Mouse (Mus musculus): ENCODE results near the gene Gm17617. TPM values are rescaled to one million over a fixed set of nuclear protein-coding genes. Genes with fewer than 3 reads are reported as not detected.

Gene Gm17617
- total RNA-seq, 2 experiments from 2014 or later = not detected

Other genes starting within 250 kb of the Gm17617 start
- 1.9 and 10.8 TPM in 2 replicates for gene Unc5a, start 184.1 kb downstream of the Gm17617 start, total RNA-seq (2015; ENCODE audit: low replicate concordance)
- 0.77 and 3.8 TPM in 2 replicates for gene Unc5a, start 184.1 kb downstream of the Gm17617 start, total RNA-seq (2017; ENCODE audit: low replicate concordance)
- gene Hk3, start 112.2 kb downstream of the Gm17617 start, total RNA-seq (2015; ENCODE audit: low replicate concordance) = 19.6 and 22.4 TPM in 2 replicates
- 34.2 and 38.5 TPM in 2 replicates for gene Hk3, start 112.2 kb downstream of the Gm17617 start, total RNA-seq (2017; ENCODE audit: low replicate concordance)
- gene Uimc1, start 33.2 kb downstream of the Gm17617 start, total RNA-seq (2015; ENCODE audit: low replicate concordance) = 16.5 and 36.5 TPM in 2 replicates
- gene Uimc1, start 33.2 kb downstream of the Gm17617 start, total RNA-seq (2017; ENCODE audit: low replicate concordance) = 25.1 and 30.4 TPM in 2 replicates
- gene Zfp346, start 28.2 kb downstream of the Gm17617 start, total RNA-seq (2015; ENCODE audit: low replicate concordance) = 14.8 and 24.8 TPM in 2 replicates
- 17.3 and 25.2 TPM in 2 replicates for gene Zfp346, start 28.2 kb downstream of the Gm17617 start, total RNA-seq (2017; ENCODE audit: low replicate concordance)
- gene Fgfr4, start 19.1 kb upstream of the Gm17617 start, total RNA-seq (2015; ENCODE audit: low replicate concordance) = not detected in 2 replicates
- gene Fgfr4, start 19.1 kb upstream of the Gm17617 start, total RNA-seq (2017; ENCODE audit: low replicate concordance) = not detected in 2 replicates
- 23.0 and 33.8 TPM in 2 replicates for gene Nsd1, start 76.2 kb upstream of the Gm17617 start, total RNA-seq (2015; ENCODE audit: low replicate concordance)
- 21.0 and 29.0 TPM in 2 replicates for gene Nsd1, start 76.2 kb upstream of the Gm17617 start, total RNA-seq (2017; ENCODE audit: low replicate concordance)
- gene Prelid1, start 187.0 kb upstream of the Gm17617 start, total RNA-seq (2015; ENCODE audit: low replicate concordance) = 130 and 134 TPM in 2 replicates
- gene Prelid1, start 187.0 kb upstream of the Gm17617 start, total RNA-seq (2017; ENCODE audit: low replicate concordance) = 36.8 and 38.1 TPM in 2 replicates
- 44.1 and 62.1 TPM in 2 replicates for gene Rab24, start 188.4 kb upstream of the Gm17617 start, total RNA-seq (2015; ENCODE audit: low replicate concordance)
- 12.9 and 19.2 TPM in 2 replicates for gene Rab24, start 188.4 kb upstream of the Gm17617 start, total RNA-seq (2017; ENCODE audit: low replicate concordance)
- 14.2 and 15.0 TPM in 2 replicates for gene Mxd3, start 196.3 kb upstream of the Gm17617 start, total RNA-seq (2015; ENCODE audit: low replicate concordance)
- 20.1 and 28.7 TPM in 2 replicates for gene Mxd3, start 196.3 kb upstream of the Gm17617 start, total RNA-seq (2017; ENCODE audit: low replicate concordance)
- gene Lman2, start 229.2 kb upstream of the Gm17617 start, total RNA-seq (2015; ENCODE audit: low replicate concordance) = 19.6 and 20.2 TPM in 2 replicates
- gene Lman2, start 229.2 kb upstream of the Gm17617 start, total RNA-seq (2017; ENCODE audit: low replicate concordance) = 31.8 and 33.4 TPM in 2 replicates
- gene Rgs14, start 236.2 kb upstream of the Gm17617 start, total RNA-seq (2015; ENCODE audit: low replicate concordance) = 9.0 and 14.2 TPM in 2 replicates
- gene Rgs14, start 236.2 kb upstream of the Gm17617 start, total RNA-seq (2017; ENCODE audit: low replicate concordance) = 7.8 and 7.9 TPM in 2 replicates

Data from erythroblast, adult 5-6 weeks (primary cell).